ENCODE assay signal across 9 mouse cellular contexts in the genomic region with DNA sequence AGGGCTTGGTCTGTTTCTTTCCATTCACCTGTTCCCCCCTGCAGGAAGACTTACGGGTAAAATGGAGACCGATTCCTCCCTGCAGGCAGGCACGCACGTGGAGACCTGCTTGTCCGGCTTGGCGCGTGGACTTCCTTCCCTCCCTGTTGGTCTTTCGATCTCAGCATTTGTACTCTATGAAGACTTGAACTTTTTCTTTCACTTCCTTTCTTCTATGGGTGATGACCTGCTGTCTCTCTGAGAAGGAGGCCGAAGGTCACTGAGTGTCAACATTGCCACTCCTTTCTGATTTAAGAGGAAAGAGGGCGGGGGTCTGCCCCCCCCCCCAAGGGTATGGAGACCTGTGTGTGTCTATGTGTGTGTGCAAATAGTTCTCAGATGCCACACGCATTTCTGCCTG. TPM values are rescaled to one million over a fixed set of nuclear protein-coding genes. Genes with fewer than 3 reads are reported as not detected.
A peak's percentile ranks its signal among the peaks of the same experiment; 100 is the strongest.
DNase-seq lines count a peak whose midpoint lies in the region; ATAC-seq lines count a peak whose summit lies in the region.
"Had no signal": no experiment of that assay in that cellular context is flagged by ENCODE, and none has a peak within 500 bp of the region (broad histone marks: within the 10 kb centered on the region; RNA-seq: fewer than 3 reads in every experiment).

No protein-coding gene starts in this region.

- peaks cover 6% of the 10 kb centered on the region; the same call in 1 of the 2 replicates for H3K27me3 ChIP-seq in kidney, embryonic 14.5 days (ENCODE audit: control insufficient read depth, insufficient read depth, low read length)
- H3K27me3 ChIP-seq in forebrain, embryonic 10.5 days (ENCODE audit: poor library complexity, severe bottlenecking) = peaks cover 60% of the 10 kb centered on the region
- peaks cover 67% of the 10 kb centered on the region for H3K27me3 ChIP-seq in limb, embryonic 10.5 days (ENCODE audit: low read depth, poor library complexity, severe bottlenecking)
- H3K27me3 ChIP-seq in neural tube, embryonic 13.5 days = no peaks in the 10 kb centered on the region

- peak overlapping the region; percentile 83 for H3K4me2 ChIP-seq in kidney, embryonic 14.5 days (replicated peaks; ENCODE audit: low read depth, low read length)
- peak overlapping the region; percentile 69 for H3K4me2 ChIP-seq in neural tube, embryonic 13.5 days

- no peak for DNase-seq in kidney, adult 18-20 months
- DNase-seq in forebrain, embryonic 10.5 days (ENCODE audit: extremely low spot score, low spot score) = no peak
- no peak for DNase-seq in limb, embryonic 10.5 days (ENCODE audit: low spot score)
- no peak for DNase-seq in retina, postnatal 1 day

- H3K9ac ChIP-seq in kidney, embryonic 14.5 days (ENCODE audit: low read depth, low read length) = peak overlapping the region; percentile 81; the same call in 1 of the 2 replicates
- peak overlapping the region; percentile 98; the same call in 1 of the 2 replicates for H3K9ac ChIP-seq in neural tube, embryonic 13.5 days

- H3K4me1 ChIP-seq in kidney, embryonic 14.5 days (ENCODE audit: control insufficient read depth, insufficient read depth, low read length) = peaks cover 15% of the 10 kb centered on the region
- H3K4me1 ChIP-seq in forebrain, embryonic 10.5 days = peaks cover 26% of the 10 kb centered on the region
- peaks cover 21% of the 10 kb centered on the region for H3K4me1 ChIP-seq in limb, embryonic 10.5 days
- H3K4me1 ChIP-seq in neural tube, embryonic 13.5 days (replicated peaks) = peaks cover 50% of the 10 kb centered on the region

- H3K27ac ChIP-seq in kidney, embryonic 14.5 days (ENCODE audit: low read depth, low read length) = no peak overlapping the region
- 0 out of 2 replicates have a peak overlapping the region, but pooled peaks have one; percentile 86 for H3K27ac ChIP-seq in forebrain, embryonic 10.5 days
- H3K27ac ChIP-seq in limb, embryonic 10.5 days = no peak overlapping the region
- H3K27ac ChIP-seq in neural tube, embryonic 13.5 days (replicated peaks) = peak overlapping the region; percentile 96

- WGBS in kidney, embryonic 14.5 days = 59% methylated on average over 11 of the region's 11 CpGs
- 51% methylated on average over 11 of the region's 11 CpGs for WGBS in forebrain, embryonic 10.5 days
- WGBS in limb, embryonic 10.5 days = 58% methylated on average over 11 of the region's 11 CpGs
- WGBS in neural tube, embryonic 13.5 days = 41% methylated on average over 11 of the region's 11 CpGs

- peak overlapping the region; percentile 72 for H3K4me3 ChIP-seq in kidney, embryonic 14.5 days (ENCODE audit: low read length)
- H3K4me3 ChIP-seq in forebrain, embryonic 10.5 days = peak overlapping the region; percentile 80
- H3K4me3 ChIP-seq in limb, embryonic 10.5 days = peak overlapping the region; percentile 77; the same call in 1 of the 2 replicates
- H3K4me3 ChIP-seq in neural tube, embryonic 13.5 days = peak overlapping the region; percentile 90

- H3K36me3 ChIP-seq in kidney, embryonic 14.5 days (ENCODE audit: control insufficient read depth, insufficient read depth, low read length) = no peaks in the 10 kb centered on the region
- H3K36me3 ChIP-seq in forebrain, embryonic 10.5 days (replicated peaks) = no peaks in the 10 kb centered on the region
- H3K36me3 ChIP-seq in limb, embryonic 10.5 days = no peaks in the 10 kb centered on the region
- no peaks in the 10 kb centered on the region for H3K36me3 ChIP-seq in neural tube, embryonic 13.5 days
- H3K36me3 ChIP-seq: G1E had no signal

- ATAC-seq in kidney, embryonic 14.5 days (ENCODE audit: low FRiP score, low TSS enrichment) = no peak
- no peak for ATAC-seq in neural tube, embryonic 13.5 days (ENCODE audit: low read depth)
- ATAC-seq in erythroblast, adult 5-6 weeks (replicated peaks; ENCODE audit: low FRiP score, poor library complexity, severe bottlenecking) = no peak
- ATAC-seq in inflammation-experienced regulatory T-cells, adult 6 months = no peak

- no peaks in the 10 kb centered on the region for H3K9me3 ChIP-seq in kidney, embryonic 14.5 days (ENCODE audit: control insufficient read depth, low read length)
- H3K9me3 ChIP-seq in forebrain, embryonic 10.5 days = no peaks in the 10 kb centered on the region
- H3K9me3 ChIP-seq in limb, embryonic 10.5 days (replicated peaks) = no peaks in the 10 kb centered on the region
- H3K9me3 ChIP-seq in neural tube, embryonic 13.5 days = no peaks in the 10 kb centered on the region

RNA-seq across cellular contexts. Expression of gene Jdp2, which starts 0.8 kb away (rescaled TPM):
- 0.49 and 0.66 TPM in 2 replicates for polyA plus RNA-seq in kidney, embryonic 14.5 days (2014; fragmentation: Nextera tagmentation; extraction: Ambion mirVana)
- 0.12 and 0.15 TPM in 2 replicates for polyA plus RNA-seq in forebrain, embryonic 10.5 days (2016; fragmentation: Nextera tagmentation; extraction: Ambion mirVana)
- not detected in 2 replicates for polyA plus RNA-seq in limb, embryonic 10.5 days (2016; fragmentation: Nextera tagmentation; extraction: Ambion mirVana)
- polyA plus RNA-seq in neural tube, embryonic 13.5 days (2015; fragmentation: Nextera tagmentation; extraction: Ambion mirVana) = 0.41 and 0.53 TPM in 2 replicates
- total RNA-seq in erythroblast, adult 5-6 weeks (2015; ENCODE audit: low replicate concordance) = 12.7 and 14.6 TPM in 2 replicates
- total RNA-seq in erythroblast, adult 5-6 weeks (2017; ENCODE audit: low replicate concordance) = 12.4 and 13.7 TPM in 2 replicates
- polyA plus RNA-seq in inflammation-experienced regulatory T-cells, adult 6 months (2017; shearing (Covaris generic)) = under 1 TPM; 0.37 to 0.59 (median 0.58) TPM
- total RNA-seq: G1E had no signal
- polyA plus RNA-seq: G1E had no signal

Comparison
In these comparisons a context has a peak if more than half of its experiments do, and no peak if none do; other contexts are left out.
1. H3K27ac ChIP-seq: peak in forebrain, embryonic 10.5 days (single experiment) and neural tube, embryonic 13.5 days (single experiment); none in kidney, embryonic 14.5 days (single experiment) and limb, embryonic 10.5 days (single experiment).
2. Peak in every context shown above with its lines, with median percentiles within 50 percentile points of each other: H3K4me3 ChIP-seq.